Mouse (Mus musculus) spleen, embryonic (tissue): ENCODE measurements around the gene Kcna7.

Experiments
- CTCF ChIA-PET: fragments of 350-600 bp; sonication (Branson Sonifier 250); formaldehyde crosslinking; loops from one replicate; lab custom pipeline; 2022; lab: Charles Lee

The Kcna7 gene

DNA sequence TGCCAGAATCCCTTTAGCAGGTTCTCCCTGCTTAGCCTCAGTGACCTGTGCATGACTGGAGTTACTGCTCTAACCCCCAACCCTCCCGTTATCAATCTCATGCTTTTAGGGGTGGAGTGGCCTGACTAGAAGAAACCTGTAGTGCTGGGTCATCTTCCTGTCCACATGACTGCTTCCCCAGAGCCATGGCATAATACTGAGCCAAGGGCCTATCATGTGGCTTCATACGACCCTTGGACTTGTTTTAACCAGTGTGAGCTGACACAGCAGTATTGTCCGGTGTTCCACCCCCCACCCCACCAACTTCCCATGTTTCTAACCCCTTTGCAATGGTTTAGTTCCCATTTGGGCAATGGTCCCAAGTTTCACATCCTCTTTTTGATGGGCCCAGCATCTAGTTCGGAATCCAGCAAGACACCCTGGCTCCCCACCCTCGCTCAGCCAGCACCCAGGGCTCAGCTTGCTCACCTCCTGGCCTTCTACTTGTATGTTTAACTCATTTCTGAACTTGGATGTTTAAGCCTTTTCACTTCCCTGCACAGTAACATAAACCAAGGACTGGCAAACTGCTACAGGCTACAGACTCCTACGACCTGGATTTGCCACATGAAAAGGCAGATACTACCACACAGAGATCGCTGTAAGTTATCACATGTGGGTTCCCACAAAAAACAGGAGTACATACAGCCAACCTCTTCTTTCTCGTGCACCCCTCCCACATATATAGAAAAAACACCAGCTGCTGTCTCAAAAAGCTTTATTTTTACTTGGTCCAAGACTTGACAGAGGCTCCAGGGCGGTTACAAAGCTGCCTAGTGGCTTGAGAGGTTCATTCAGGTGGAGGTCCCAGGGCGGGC is 52.0 kb downstream of the Kcna7 start:
- CTCF ChIA-PET = interaction anchor here (0.6 to 1.2 kb wide), 3 partner anchors 21 to 349 kb away, joined by 3 to 5 read pairs (median 4); partner anchors contain the start of gene Kcna7

DNA sequence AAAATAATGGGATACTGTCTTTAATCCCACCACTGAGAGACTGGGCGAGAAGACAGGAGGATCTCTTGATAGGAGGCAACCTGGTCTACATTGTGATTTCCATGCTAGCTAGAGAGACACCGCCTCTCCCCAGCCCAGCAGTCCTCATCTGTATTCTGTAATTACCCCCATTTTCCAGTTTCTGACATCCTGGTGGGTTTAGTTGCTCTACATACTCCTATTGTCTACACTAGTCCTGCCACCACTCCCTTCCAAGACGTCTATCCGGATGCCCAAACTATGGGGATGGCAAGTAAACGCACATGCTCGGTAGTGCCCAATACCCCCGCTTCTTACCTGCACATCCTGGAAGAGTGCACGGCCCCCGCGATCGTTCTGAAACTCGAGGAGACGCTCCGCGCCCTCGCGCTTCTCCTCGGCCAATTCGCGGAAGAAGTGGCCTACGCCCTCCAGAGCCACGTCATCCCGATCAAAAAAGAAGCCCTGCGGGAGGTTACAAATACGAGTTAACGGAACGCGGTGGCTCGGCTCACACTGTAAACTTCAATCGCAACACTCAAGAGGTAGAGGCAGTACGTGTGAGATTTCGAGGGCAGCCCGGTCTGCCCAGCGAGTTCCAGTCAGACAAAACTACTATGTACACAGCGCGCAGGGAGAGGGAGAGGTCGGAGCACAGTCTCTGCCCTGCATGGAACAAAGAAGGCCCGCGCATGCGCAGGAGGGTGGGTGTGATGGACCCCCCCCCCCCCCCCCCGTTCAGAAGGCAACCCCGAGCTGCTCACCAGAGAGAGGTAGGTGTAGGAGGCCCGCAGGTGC is 53.5 kb downstream of the Kcna7 start:
- CTCF ChIA-PET = no interaction called here
